Mouse (Mus musculus): Measurements from ENCODE around the gene Dcp1b.

DNA sequence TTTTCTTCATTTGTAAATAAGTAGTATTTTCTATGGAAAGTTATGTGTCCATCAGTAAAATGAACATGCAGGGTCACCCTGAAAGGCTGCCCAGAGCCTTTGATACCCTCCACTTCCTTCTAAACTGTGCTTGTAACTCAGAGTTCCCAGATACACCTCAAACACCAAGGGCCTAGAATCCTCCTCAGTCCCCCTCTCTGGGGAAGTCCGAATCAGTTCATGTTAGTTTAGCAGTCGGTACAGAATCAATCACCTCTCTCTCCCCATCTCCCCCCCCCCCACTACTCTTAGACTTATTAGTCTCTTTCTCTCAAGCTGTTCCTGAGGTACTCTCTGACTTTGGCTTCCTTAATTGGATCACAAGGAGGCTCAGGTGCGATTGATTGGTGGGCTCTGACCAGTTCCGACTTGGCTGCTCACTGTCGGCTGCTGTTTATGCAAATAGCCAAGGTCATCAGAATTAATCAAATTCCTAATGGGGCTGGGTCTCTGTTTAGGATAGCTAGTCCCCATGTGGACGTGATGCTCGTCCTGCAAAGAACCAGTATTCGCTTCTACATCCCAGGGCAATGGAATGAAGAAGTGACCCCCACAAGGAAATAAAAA lies 24.3 kb downstream of the Dcp1b start:
- TF ChIP-seq CTCF (IDR thresholded peaks at IDR 0.05; ENCODE audit: low read depth, low read length) (no peak), POLR2A (IDR thresholded peaks at IDR 0.05; ENCODE audit: insufficient read depth, low read length) (no peak)
